Mouse (Mus musculus): Measurements from ENCODE around the gene I830077J02Rik.

DNA sequence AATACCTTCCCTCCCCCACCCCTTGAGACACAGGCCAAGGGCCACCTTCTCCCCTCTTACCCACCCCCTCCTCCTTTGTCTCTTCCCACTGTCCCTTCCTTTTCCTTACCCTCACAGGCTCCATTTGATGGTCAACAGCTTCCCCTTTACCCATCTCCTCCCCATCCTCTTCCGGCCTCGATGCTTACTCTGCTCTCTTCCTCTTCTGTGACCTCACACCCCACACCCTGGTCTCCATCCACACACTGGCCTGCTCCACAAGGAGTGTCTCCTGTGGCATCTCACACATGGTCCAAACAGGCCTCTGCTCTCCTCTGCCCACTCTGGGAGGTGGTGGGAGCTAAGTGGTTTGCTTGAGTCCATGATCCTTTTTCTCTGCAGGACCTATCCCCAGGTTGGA is 54.5 kb downstream of the I830077J02Rik start:
- TF ChIP-seq POLR2A (IDR thresholded peaks at IDR 0.05; ENCODE audit: control insufficient read depth in 1 of 2, insufficient read depth in 1 of 2, low read depth in 1 of 2, low read length in 2 of 2, poor library complexity in 1 of 2) (no peak), MYC (IDR thresholded peaks at IDR 0.05; ENCODE audit: low read depth, low read length) (no peak), CTCF (IDR thresholded peaks at IDR 0.05 in 2 of 3, conservative IDR thresholded peaks at IDR 0.05 in 1 of 3; ENCODE audit: control insufficient read depth in 1 of 3, insufficient read depth in 1 of 3, low read depth in 2 of 3, low read length in 3 of 3, poor library complexity in 1 of 3, severe bottlenecking in 1 of 3) (no peak), MAFK (IDR thresholded peaks at IDR 0.05; ENCODE audit: borderline replicate concordance, low read depth, low read length) (no peak), ZNF384 (IDR thresholded peaks at IDR 0.05; ENCODE audit: low read depth, low read length) (no peak), MXI1 (IDR thresholded peaks at IDR 0.05; ENCODE audit: low read depth, low read length) (no peak), E2F4 (IDR thresholded peaks at IDR 0.05; ENCODE audit: borderline replicate concordance, low read depth, low read length) (no peak), ELF1 (IDR thresholded peaks at IDR 0.05; ENCODE audit: low read depth, low read length) (no peak)

Data from MEL (cell line).